Mouse (Mus musculus) MEL (cell line): ENCODE results near the gene Kcnn3. TPM values are rescaled to one million over a fixed set of nuclear protein-coding genes. Genes with fewer than 3 reads are reported as not detected.

ENCODE experiments used
- DNase-seq: peaks from one replicate; pipeline ENCODE4 v3.0.0; 2011; ENCODE audit warnings: low read depth, low spot score
- H3K27ac ChIP-seq: 2 replicates; pipeline ENCODE4 v1.5.1; 2012; ENCODE audit warnings: low read depth, mild to moderate bottlenecking, control low read depth, low read length, moderate library complexity; ENCODE audit not compliant: control insufficient read depth
- H3K27me3 ChIP-seq, 2 experiments: fragments of 150-350 bp in 1 of 2; sonication (generic) in 1 of 2; 2 replicates each; pipeline ENCODE4 v1.6.1; 2012; ENCODE audit warnings: low read length in 2 of 2, mild to moderate bottlenecking in 2 of 2, improper control_type of control experiment in 1 of 2, moderate library complexity in 1 of 2; ENCODE audit not compliant: insufficient read depth in 2 of 2, control insufficient read depth in 1 of 2
- H3K36me3 ChIP-seq, 2 experiments: 2 replicates each; pipeline ENCODE4 v1.6.1; 2012 to 2014; ENCODE audit warnings: low read length in 2 of 2, improper control_type of control experiment in 1 of 2, inconsistent platforms in 1 of 2, mild to moderate bottlenecking in 1 of 2; ENCODE audit not compliant: insufficient read depth in 2 of 2, control insufficient read depth in 1 of 2
- H3K4me1 ChIP-seq, 2 experiments: fragments of 150-350 bp in 1 of 2; sonication (generic) in 1 of 2; 2 replicates each; pipeline ENCODE4 v1.6.1; 2012; ENCODE audit warnings: low read length in 2 of 2, improper control_type of control experiment in 1 of 2, mild to moderate bottlenecking in 1 of 2; ENCODE audit not compliant: insufficient read depth in 2 of 2, control insufficient read depth in 1 of 2
- H3K4me3 ChIP-seq, 2 experiments: fragments of 150-350 bp in 1 of 2; sonication (generic) in 1 of 2; 2 replicates each; pipeline ENCODE4 v1.5.1; 2012; ENCODE audit warnings: low read depth in 2 of 2, low read length in 2 of 2, mild to moderate bottlenecking in 2 of 2, moderate library complexity in 2 of 2, control low read depth in 1 of 2, improper control_type of control experiment in 1 of 2; ENCODE audit not compliant: control insufficient read depth in 1 of 2, insufficient read depth in 1 of 2
- H3K79me2 ChIP-seq: 2 replicates; pipeline ENCODE4 v1.6.1; 2012; ENCODE audit warnings: mild to moderate bottlenecking, low read length, moderate library complexity; ENCODE audit not compliant: control insufficient read depth, poor library complexity, insufficient read depth
- H3K9ac ChIP-seq: 2 replicates; pipeline ENCODE4 v1.6.1; 2012; ENCODE audit warnings: low read depth, mild to moderate bottlenecking, control low read depth, low read length, moderate library complexity; ENCODE audit not compliant: control insufficient read depth, poor library complexity, severe bottlenecking
- H3K9me3 ChIP-seq: fragments of 150-350 bp; sonication (generic); replicated peaks from 2 replicates; pipeline ENCODE4 v1.6.1; 2012; ENCODE audit warnings: mild to moderate bottlenecking, low read length, improper control_type of control experiment, moderate library complexity; ENCODE audit not compliant: insufficient read depth
- BHLHE40 ChIP-seq: IDR thresholded peaks from 2 replicates; pipeline ENCODE4 v1.6.1; 2012; ENCODE audit warnings: low read depth, mild to moderate bottlenecking, inconsistent platforms, low read length, improper control_type of control experiment, borderline replicate concordance
- CHD1 ChIP-seq: IDR thresholded peaks from 2 replicates; pipeline ENCODE4 v1.6.1; 2012; ENCODE audit warnings: low read depth, mild to moderate bottlenecking, inconsistent platforms, low read length, improper control_type of control experiment
- CHD2 ChIP-seq: IDR thresholded peaks from 2 replicates; pipeline ENCODE4 v1.6.1; 2011; ENCODE audit warnings: low read length, improper control_type of control experiment
- CTCF ChIP-seq, 3 experiments: IDR thresholded peaks in 2 of 3; conservative IDR thresholded peaks in 1 of 3; 2 replicates each; pipeline ENCODE4 v1.5.1; 2011 to 2012; ENCODE audit warnings: low read length in 3 of 3, low read depth in 2 of 3, mild to moderate bottlenecking in 2 of 3, improper control_type of control experiment in 1 of 3, inconsistent platforms in 1 of 3, mixed read lengths in 1 of 3, moderate library complexity in 1 of 3; ENCODE audit not compliant: control insufficient read depth in 1 of 3, insufficient read depth in 1 of 3, poor library complexity in 1 of 3, severe bottlenecking in 1 of 3
- E2F4 ChIP-seq: IDR thresholded peaks from 2 replicates; pipeline ENCODE4 v1.6.1; 2011; ENCODE audit warnings: low read depth, low read length, improper control_type of control experiment, borderline replicate concordance
- EP300 ChIP-seq, 2 experiments: IDR thresholded peaks; 2 replicates each; pipeline ENCODE4 v1.6.1; 2011; ENCODE audit warnings: improper control_type of control experiment in 2 of 2, low read length in 2 of 2, low read depth in 1 of 2, mild to moderate bottlenecking in 1 of 2
- MAFK ChIP-seq: IDR thresholded peaks from 2 replicates; pipeline ENCODE4 v1.6.1; 2011; ENCODE audit warnings: low read depth, mild to moderate bottlenecking, low read length, improper control_type of control experiment, borderline replicate concordance
- MXI1 ChIP-seq: IDR thresholded peaks from 2 replicates; pipeline ENCODE4 v1.6.1; 2011; ENCODE audit warnings: mild to moderate bottlenecking, low read depth, low read length, improper control_type of control experiment
- MYB ChIP-seq: IDR thresholded peaks from 2 replicates; pipeline ENCODE4 v1.6.1; 2011; ENCODE audit warnings: mild to moderate bottlenecking, low read depth, low read length, improper control_type of control experiment
- MYC ChIP-seq: IDR thresholded peaks from 2 replicates; pipeline ENCODE4 v1.6.1; 2011; ENCODE audit warnings: low read depth, mild to moderate bottlenecking, low read length, improper control_type of control experiment, moderate library complexity
- NELFE ChIP-seq: IDR thresholded peaks from 2 replicates; pipeline ENCODE4 v1.6.1; 2011; ENCODE audit warnings: low read depth, low read length, improper control_type of control experiment
- POLR2AphosphoS2 ChIP-seq: IDR thresholded peaks from 2 replicates; pipeline ENCODE4 v1.6.1; 2011; ENCODE audit warnings: low read length, improper control_type of control experiment
- RAD21 ChIP-seq: IDR thresholded peaks from 2 replicates; pipeline ENCODE4 v1.6.1; 2011; ENCODE audit warnings: mild to moderate bottlenecking, low read depth, low read length, improper control_type of control experiment
- RCOR1 ChIP-seq: IDR thresholded peaks from 2 replicates; pipeline ENCODE4 v1.6.1; 2012; ENCODE audit warnings: low read depth, mild to moderate bottlenecking, inconsistent platforms, low read length, improper control_type of control experiment
- SMC3 ChIP-seq: IDR thresholded peaks from 2 replicates; pipeline ENCODE4 v1.6.1; 2011; ENCODE audit warnings: low read depth, low read length, improper control_type of control experiment
- TAL1 ChIP-seq: IDR thresholded peaks from 2 replicates; pipeline ENCODE4 v1.6.1; 2012; ENCODE audit warnings: mild to moderate bottlenecking, inconsistent platforms, low read length, moderate library complexity, mixed read lengths
- TBP ChIP-seq: IDR thresholded peaks from 2 replicates; pipeline ENCODE4 v1.8.0; 2011; ENCODE audit warnings: low read depth, low read length, improper control_type of control experiment
- UBTF ChIP-seq: IDR thresholded peaks from 2 replicates; pipeline ENCODE4 v1.6.1; 2012; ENCODE audit warnings: low read depth, mild to moderate bottlenecking, inconsistent platforms, low read length, improper control_type of control experiment, moderate library complexity, borderline replicate concordance; ENCODE audit not compliant: insufficient read depth
- USF1 ChIP-seq: IDR thresholded peaks from 2 replicates; pipeline ENCODE4 v1.6.1; 2014; ENCODE audit warnings: low read depth, mild to moderate bottlenecking, inconsistent platforms, low read length, improper control_type of control experiment, moderate library complexity
- USF2 ChIP-seq, 2 experiments: IDR thresholded peaks; 2 replicates each; pipeline ENCODE4 v1.6.1; 2011 to 2012; ENCODE audit warnings: improper control_type of control experiment in 2 of 2, low read length in 2 of 2, borderline replicate concordance in 1 of 2, inconsistent platforms in 1 of 2, low read depth in 1 of 2, mild to moderate bottlenecking in 1 of 2; ENCODE audit not compliant: insufficient read depth in 1 of 2
- ZKSCAN1 ChIP-seq: IDR thresholded peaks from 2 replicates; pipeline ENCODE4 v1.6.1; 2012; ENCODE audit warnings: low read depth, mild to moderate bottlenecking, inconsistent platforms, low read length, improper control_type of control experiment, moderate library complexity
- ZMIZ1 ChIP-seq: IDR thresholded peaks from 2 replicates; pipeline ENCODE4 v1.6.1; 2012; ENCODE audit warnings: low read depth, mild to moderate bottlenecking, inconsistent platforms, low read length, improper control_type of control experiment, moderate library complexity
- polyA plus RNA-seq, 2 experiments: library from polyadenylated mRNA; stranded (reverse) in 1 of 2; unstranded in 1 of 2; fragments of >175 nt in 1 of 2; fragments of >200 nt in 1 of 2; gene quantifications; 2 replicates each; pipeline versions ENCODE4 v1.2.1 to v1.2.4; 2012; ENCODE audit warnings: low replicate concordance in 2 of 2, low read depth in 1 of 2; ENCODE audit not compliant: insufficient read length in 2 of 2, insufficient read depth in 1 of 2, missing spikeins in 1 of 2
- total RNA-seq: library from RNA; depleted of rRNA; stranded (reverse); fragments of 300-350 nt; gene quantifications from 2 replicates; pipeline ENCODE4 v1.2.3, GENCODE M21; 2012

Gene Kcnn3
- total and polyA plus RNA-seq, 3 experiments: 0.04 TPM; not detected in 2

GRCm38 (mm10) chr3:89715967-89716256, 195.9 kb downstream of the Kcnn3 start (continued):
- TF ChIP-seq MAFK (no peak), POLR2AphosphoS2 (no peak)

- no peak for TF ChIP-seq MYB
- no peak for TF ChIP-seq NELFE
- no peak for TF ChIP-seq CTCF (IDR thresholded peaks at IDR 0.05 in 2 of 3, conservative IDR thresholded peaks at IDR 0.05 in 1 of 3; ENCODE audit: control insufficient read depth in 1 of 3, insufficient read depth in 1 of 3, low read depth in 2 of 3, low read length in 3 of 3, poor library complexity in 1 of 3, severe bottlenecking in 1 of 3)
- TF ChIP-seq UBTF: no peak
- TF ChIP-seq USF2 (IDR thresholded peaks at IDR 0.05; ENCODE audit: borderline replicate concordance in 1 of 2, insufficient read depth in 1 of 2, low read depth in 1 of 2, low read length in 2 of 2): no peak
- TF ChIP-seq MXI1: no peak
- TF ChIP-seq RAD21: no peak
- no peak for TF ChIP-seq BHLHE40
- no peak for TF ChIP-seq TAL1
- TF ChIP-seq MYC: no peak
- TF ChIP-seq USF1: no peak
- no peak for TF ChIP-seq TBP
- TF ChIP-seq SMC3: no peak
- TF ChIP-seq ZMIZ1: no peak
- TF ChIP-seq MAFK: no peak
- no peak for TF ChIP-seq POLR2AphosphoS2
- no peak for TF ChIP-seq CHD2
- TF ChIP-seq CHD1: no peak
- no peak for TF ChIP-seq RCOR1
- no peak for DNase-seq
- H3K79me2 ChIP-seq: peaks cover 19% of the 10 kb centered on the region
- no peak overlapping the region for H3K4me3 ChIP-seq
- no peak overlapping the region for H3K27ac ChIP-seq
- H3K9ac ChIP-seq: no peak overlapping the region
- peaks cover 0 to 3% of the 10 kb centered on the region in 2 experiments; a peak in 2 of 4 replicates for H3K4me1 ChIP-seq
- no peaks in the 10 kb centered on the region for H3K27me3 ChIP-seq
- H3K36me3 ChIP-seq: peaks cover 0 to 3% of the 10 kb centered on the region in 2 experiments; a peak in 1 of 4 replicates
- H3K9me3 ChIP-seq: no peaks in the 10 kb centered on the region
Measured at GRCm38 (mm10) chr3:89722032-89722431, 202.1 kb downstream of the Kcnn3 start.

GRCm38 (mm10) chr3:89723400-89724084, 203.6 kb downstream of the Kcnn3 start:
- Histone ChIP-seq H3K9me3 (no peaks in the 10 kb centered on the region), H3K4me1 (peaks cover 3% of the 10 kb centered on the region in 2 experiments), H3K9ac (no peak overlapping the region), H3K79me2 (peaks cover 18% of the 10 kb centered on the region), H3K4me3 (no peak overlapping the region), H3K27ac (no peak overlapping the region), H3K27me3 (no peaks in the 10 kb centered on the region), H3K36me3 (peaks cover 0 to 6% of the 10 kb centered on the region in 2 experiments; a peak in 1 of 4 replicates)
- no peak for TF ChIP-seq E2F4
- TF ChIP-seq ZKSCAN1: no peak
- TF ChIP-seq EP300 (IDR thresholded peaks at IDR 0.05; ENCODE audit: low read depth in 1 of 2, low read length in 2 of 2): no peak
- no peak for TF ChIP-seq MXI1
- TF ChIP-seq NELFE: no peak
- no peak for DNase-seq
